Mouse (Mus musculus) kidney, postnatal 4 days (tissue): ENCODE data around the gene Ube4b.

ENCODE experiments used
- DNase-seq, 2 experiments: peaks; one replicate each; pipeline ENCODE4 v3.0.0; 2021; ENCODE audit warnings: mixed read lengths in 2 of 2

Ube4b gene

DNA sequence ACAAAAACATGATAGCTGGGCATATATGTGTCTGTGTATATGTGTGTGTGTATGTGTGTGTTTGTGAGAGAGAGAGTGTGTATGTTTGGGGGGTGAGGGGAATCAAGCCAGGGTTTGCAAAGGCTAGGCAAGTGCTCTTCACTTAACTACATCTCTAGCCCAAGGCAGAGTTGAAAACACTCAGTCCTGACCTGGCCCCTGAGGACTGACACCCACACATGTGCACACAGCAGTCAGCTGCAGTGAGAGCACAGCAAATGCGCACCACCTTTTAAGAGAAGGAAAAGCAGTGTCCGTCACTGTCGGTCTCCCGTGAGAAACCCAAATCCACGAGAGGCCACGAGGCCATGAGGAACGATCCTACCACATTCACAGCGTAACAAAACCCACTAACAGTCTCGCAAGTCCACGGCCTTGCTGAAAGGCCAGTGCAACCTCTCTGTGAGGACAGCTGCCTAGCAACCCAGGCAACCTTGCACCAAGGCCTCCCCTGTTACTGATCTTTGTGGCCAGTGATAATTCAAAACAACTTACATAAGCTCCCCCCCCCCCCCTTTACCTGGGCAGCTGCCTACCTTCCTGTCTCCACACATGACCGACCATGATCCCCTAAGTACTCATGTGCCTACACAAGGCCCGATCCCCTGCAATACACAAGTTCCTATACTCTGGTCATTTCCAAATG lies 33.1 kb downstream of the Ube4b start:
- no peak for DNase-seq

DNA sequence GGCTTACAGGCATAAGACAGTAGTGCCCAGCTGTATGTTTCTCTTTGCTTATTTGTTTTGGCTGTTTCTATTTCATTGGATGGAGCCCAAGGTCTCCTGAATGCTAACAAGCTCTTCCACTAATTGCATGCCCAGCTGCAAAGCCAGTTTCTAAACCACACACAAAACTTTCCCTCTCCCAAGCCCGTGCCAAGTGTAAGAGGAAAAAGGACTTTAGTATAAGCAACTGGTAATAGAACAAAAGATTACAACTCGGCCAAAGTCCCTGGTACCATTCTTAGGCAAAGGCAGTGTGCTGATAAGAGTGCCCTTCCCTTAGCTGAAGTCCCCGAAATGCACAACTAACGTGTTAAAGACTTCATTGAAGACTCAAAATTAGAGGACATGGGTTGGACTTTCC lies 34.2 kb downstream of the Ube4b start:
- DNase-seq = no peak

DNA sequence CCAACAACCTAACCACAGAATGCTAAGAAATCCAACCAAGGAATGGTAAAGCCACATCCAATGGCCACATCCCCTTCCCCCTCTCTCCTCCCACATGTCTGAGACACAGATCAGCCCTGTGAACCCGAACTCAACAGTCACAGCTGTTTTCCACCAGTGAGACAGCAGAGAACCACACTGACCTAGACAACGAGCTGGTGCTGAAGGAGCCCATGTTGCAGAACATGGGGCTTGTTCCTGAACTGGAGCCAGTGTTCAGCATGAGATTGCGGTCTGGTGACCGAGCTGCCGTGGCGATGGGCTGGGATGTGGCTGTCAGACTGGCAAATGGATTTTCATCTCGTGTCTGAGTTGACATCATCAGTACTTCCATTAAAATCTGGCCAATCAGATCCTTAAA lies 45.5 kb downstream of the Ube4b start:
- DNase-seq = peak in 1 of 2 experiments; percentile 49

DNA sequence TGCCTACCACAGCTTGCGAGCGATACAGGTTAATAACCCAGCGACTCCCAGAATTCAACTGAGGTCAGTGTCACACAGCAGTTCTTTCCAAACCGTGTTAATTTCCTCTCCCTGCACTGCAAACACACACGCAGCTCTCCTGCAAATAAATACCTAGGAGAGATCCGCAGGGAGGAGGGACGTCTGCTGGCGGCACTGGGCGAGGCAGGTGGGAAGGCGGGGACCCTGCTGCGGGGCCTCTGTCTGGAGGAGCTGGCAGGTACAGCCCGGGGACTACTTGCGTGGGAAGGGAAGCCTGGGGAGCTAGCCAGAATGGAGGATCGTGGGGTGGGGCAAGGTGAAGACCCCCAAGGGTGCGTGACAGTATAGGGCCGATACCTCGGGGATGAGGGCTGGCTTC lies 46.7 kb downstream of the Ube4b start:
- DNase-seq = no peak

DNA sequence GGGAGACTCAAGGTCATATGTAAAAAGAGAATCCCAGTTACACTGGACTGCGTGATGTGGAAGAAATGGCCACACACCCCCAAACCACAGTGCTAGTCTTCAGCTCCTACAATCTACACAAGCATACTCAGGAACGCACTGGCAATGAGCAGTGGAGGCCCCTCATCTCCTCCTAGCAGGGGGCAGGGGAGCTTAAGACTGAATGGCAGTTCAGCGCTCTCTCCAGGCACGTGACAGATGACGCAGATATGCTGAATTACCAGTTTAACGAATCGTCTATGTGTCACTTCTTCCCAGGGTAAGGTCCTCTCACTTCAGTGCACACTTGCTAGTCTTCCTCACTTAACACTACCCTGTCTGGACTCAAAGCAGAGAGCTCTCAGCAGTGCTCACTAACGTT lies 47.7 kb downstream of the Ube4b start:
- no peak for DNase-seq

DNA sequence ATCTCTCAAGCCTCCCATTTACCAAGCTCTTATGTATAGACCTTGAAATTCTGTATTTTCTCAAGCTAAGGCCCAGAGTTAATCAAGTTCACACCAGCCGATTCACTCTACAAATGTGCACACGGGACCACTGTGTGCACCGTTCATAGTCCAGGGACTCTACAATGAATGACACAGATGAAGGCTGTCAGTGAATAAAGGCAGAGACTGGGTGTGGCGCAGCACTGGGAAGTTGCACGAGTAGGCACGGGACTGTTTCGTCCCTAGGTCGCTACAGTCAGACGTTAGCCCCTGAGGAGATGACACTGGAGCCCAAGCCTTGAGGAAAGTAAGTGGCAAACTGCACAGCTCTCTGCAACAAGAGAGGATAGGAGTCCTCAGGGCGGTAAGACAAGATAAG lies 50.5 kb downstream of the Ube4b start:
- no peak for DNase-seq

DNA sequence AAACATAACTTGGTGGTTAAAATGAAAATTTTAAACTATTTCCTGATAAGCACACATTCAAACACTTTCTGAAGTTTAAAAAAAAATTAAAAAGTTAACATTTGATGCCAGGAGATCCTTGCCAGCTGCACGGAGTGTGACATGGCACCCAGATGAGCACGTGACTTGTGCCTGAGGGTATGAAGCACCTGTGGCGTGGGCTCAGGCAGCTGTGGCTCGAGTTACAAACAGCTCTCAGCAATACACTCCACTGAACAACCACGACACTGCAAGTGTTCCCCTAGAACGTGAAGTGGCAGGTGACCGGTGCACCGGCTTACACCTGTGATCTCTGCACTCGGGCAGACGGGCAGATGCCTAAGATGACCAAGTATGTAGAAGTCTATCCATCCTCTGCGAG lies 51.9 kb downstream of the Ube4b start:
- no peak for DNase-seq

DNA sequence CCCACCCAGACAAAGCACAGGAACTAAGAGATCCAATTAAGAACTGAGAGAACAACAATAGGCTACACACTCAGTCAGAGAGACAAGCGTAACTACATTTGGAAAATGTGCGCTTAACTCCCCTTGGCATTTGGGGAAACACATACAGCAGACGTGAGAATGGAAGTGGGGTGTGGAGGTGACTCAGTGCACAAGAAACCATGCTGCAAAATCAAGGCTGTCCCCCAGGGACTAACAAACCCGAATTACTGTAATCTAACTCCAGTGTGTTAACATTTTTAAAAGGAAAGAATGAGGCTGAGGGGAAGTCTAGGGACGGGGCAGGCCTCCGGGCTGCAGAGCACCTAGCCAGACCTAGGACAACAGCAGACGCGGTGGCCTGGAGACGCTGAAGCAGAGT lies 52.6 kb downstream of the Ube4b start:
- DNase-seq = no peak

DNA sequence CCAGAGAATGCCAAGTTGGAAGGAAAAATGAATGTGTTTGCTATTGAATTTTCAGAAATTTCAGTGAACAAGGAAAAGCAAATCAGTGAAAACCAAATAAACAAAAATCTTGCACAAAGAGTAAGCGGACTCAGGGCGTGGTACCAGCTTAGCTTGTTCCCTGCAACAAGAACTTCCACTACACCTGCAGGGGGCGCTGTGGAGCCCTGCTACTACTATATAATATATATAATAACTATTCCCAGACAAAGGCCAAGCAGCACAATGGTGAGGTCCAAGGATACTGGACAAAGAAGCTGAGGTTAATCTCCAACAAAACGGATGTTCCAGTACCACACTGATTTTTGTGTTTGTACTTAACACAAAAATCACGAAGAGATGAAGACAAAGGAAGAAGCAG lies 53.1 kb downstream of the Ube4b start:
- DNase-seq = peak; percentile 82 to 83

DNA sequence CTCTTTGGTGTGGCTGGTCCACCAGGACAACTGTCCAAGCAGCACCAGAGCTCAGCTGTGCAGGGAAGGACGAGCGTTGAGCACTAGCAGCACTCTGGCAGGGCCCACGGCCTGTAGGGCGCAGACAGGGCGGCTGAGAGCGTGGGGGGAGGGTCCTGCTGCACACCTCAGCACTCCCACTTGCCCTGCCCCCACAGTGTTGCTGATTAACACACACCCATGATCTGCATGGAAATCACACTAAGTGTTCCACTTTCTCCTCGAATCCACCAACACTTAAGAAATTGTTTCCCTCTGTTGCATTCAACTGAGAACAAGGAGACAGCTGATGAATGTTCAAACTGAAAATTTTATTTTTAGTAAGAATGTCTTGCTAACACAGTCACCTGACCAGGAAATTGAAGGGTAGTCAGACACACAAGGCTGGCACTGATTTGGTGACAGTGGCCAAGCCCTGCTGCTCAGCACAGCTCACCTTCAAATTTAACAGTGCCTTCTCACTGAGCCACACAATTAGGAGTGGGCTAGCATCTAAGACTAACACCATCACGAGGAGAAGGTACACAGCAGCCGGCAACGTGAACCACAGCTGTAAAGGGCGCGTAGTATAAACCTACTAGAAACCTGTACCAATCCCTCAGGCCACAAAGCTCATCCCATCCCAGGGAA lies 60.7 kb downstream of the Ube4b start:
- peak; percentile 66 to 79 for DNase-seq

DNA sequence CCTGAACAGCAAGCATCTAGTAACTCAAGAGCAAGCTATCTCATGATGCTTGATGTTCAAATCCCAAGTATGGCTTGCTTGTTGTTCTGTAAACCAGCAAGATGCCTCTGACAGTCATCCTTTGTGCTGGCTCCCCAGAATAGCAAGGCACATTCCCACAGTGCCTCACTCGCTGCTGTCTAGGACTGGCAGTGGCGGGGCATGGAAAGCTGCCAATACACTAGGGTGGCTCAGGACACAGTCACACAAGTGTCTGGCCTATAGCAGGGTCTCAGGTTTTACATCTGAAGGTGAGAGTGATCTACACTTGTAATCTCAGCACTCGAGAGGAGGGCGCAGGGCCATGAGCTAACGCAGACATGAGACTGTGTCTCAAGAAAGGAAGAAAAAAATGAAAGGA lies 61.7 kb downstream of the Ube4b start:
- DNase-seq = no peak

DNA sequence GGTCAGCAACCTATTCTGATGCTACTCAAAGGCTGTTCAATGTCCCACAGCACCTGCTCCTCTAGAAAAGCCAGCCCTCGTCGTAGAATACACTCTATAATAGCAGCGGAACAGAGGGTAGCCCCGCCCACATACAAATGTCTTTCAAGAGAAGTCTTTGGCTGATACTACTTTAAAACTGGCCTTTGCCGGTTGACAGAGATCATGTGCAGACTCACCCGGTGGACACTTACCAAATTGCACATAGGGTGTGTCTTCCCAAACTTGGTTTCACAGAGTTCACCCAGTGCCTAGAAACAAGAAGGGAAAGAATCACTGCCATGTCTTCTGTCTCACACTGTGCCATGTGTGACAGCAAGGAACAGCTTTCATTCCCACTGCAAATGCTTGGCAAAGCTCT lies 65.5 kb downstream of the Ube4b start:
- DNase-seq = no peak

DNA sequence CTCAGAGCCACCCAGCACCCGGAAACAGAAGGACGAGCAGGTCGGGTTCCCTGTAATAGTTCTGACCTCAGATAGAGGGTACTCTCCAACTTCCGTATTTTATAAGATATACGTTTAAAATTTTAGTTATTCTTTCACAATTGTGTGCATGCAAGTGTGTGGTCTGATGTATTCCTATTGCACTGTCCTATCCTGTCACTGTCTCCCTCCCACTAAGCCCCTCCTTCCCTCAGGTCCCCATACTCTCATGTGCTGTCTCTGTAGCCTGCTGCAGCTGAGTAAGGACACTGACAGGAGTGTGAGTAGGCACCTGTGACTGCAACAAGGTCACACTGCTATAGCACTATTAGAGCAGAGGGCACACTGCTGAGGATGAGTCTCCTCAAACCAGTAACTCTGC lies 65.9 kb downstream of the Ube4b start:
- no peak for DNase-seq

DNA sequence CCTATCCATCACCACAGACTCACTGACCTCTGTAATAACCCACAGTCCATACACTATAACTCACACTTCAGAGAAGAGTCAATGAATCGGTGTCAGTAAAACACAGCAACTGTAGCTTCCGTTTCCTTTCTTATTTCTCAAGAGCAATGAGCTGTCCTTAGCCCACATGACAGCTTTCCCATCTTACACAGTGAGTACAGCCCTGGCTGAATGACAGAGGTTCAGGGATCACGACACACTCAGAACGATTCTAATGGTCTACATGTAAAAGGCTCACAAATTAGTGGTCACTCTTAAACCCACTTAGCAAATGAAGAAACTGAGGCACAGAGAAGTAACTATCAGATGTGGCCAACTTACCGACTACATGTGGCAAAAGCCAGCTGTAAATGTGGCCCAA lies 68.6 kb downstream of the Ube4b start:
- DNase-seq = no peak

DNA sequence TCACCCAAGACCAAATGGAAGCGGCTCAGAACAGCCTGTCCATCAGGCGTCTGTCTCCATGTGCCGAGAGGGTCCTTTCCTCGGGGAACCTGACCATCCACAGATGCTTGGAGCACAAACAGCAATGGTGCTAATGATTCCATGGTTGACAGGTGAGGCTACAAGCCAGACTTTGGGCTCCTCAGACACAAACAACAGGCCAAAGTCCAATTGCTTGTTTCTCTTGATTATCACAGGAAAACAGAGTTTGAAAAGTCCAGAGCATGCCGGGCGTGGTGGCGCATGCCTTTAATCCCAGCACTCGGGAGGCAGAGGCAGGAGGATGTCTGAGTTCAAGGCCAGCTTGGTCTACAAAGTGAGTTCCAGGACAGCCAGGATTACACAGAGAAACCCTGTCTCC lies 71.9 kb downstream of the Ube4b start:
- DNase-seq = no peak

DNA sequence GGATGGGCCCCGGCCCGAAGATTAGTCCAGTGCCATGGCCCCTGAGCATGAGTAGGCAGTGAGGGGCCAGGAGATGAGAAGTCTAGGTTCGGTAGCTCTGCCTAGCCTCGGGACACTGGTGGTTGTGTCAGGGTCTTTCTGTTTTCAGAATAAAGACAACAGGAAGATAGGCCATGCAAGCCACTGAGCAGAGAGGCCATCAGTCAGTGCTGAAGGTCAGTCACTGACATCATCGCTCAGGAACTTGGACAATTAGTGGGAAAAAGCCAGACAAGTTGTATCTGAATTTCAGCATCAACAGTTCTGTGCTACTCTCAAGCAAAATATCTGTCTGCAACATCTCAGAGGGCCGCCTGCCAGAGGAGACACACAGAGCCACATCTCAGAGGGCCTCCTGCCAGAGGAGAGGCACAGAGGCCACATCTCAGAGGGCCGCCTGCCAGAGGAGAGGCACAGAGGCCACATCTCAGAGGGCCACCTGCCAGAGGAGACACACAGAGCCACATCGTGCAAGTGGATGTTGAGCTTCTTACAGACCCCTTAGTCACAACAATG lies 74.9 kb downstream of the Ube4b start:
- DNase-seq = no peak

DNA sequence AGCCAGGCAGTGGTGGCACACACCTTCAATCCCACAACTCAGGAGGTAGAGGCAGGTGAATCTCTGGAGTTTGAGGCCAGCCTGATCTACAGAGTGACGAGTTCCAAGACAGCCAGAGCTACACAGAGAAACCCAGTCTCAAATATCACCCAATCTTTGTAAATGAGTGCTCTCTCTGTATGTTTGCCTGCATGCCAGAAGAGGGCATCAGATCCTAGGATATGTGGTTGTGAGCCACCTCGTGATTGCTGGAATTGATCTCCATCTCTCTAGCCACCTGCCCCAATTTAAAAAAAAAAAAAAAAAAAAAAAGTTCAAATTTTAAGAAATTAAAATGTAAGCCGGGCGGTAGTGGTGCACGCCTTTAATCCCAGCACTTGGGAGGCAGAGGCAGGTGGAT lies 77.6 kb downstream of the Ube4b start:
- no peak for DNase-seq

DNA sequence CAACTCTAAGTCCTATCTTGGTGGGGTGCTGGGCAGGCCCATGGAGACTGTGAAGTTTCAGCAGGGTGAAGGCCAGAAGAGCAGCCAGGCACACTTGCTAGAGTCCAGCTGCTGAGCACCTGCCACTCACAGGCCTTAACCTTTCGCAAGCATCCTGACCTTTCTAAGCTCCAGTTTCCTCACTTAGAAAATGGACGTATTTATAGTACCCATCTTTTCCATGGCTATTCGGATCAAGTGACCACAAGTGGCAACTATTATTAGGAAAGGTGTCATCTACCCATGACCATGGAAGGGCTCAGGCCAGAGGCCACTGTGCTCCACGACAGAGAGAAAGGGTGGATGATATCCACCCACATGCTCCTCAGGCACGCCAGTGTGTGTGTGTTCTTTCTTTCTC lies 80.7 kb downstream of the Ube4b start:
- no peak for DNase-seq

DNA sequence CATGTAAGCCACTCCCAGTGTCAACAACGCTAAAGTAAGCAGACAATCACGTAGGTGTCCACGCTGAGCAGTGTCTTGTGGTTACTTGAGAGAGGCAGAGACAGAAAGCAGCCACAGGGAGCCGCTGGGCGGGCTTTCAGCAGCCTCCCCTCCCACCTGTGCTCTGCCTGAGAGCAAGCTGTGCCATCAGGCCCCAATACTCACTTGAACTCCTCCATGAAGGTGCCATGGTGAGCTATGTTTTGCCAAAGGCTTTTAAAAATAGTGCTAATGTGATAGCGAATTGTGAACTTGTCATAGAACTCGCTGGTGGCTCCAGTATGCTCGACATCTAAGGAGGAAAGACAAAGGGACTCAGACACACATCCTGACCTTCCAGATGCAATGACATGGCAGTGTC lies 82.2 kb downstream of the Ube4b start:
- no peak for DNase-seq

DNA sequence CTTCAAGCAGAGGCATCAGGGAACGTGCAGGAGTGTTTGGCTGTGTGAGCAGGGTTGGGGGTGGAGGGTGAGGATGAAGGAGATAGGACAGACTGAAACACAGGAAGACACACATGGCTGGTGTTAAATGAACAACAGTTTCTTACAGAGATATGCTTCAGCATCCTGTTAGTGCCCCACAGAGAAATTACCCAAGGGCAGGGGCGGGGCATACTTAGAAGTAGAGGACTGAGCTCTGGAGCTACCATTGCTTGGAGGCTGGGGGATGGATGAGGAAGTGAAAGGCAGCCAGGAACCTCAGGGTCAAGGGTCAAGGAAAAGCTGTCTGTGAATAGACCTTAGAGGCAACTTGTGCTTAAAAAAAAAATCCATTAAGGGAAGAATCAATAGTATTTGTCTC lies 85.9 kb downstream of the Ube4b start:
- DNase-seq = no peak

DNA sequence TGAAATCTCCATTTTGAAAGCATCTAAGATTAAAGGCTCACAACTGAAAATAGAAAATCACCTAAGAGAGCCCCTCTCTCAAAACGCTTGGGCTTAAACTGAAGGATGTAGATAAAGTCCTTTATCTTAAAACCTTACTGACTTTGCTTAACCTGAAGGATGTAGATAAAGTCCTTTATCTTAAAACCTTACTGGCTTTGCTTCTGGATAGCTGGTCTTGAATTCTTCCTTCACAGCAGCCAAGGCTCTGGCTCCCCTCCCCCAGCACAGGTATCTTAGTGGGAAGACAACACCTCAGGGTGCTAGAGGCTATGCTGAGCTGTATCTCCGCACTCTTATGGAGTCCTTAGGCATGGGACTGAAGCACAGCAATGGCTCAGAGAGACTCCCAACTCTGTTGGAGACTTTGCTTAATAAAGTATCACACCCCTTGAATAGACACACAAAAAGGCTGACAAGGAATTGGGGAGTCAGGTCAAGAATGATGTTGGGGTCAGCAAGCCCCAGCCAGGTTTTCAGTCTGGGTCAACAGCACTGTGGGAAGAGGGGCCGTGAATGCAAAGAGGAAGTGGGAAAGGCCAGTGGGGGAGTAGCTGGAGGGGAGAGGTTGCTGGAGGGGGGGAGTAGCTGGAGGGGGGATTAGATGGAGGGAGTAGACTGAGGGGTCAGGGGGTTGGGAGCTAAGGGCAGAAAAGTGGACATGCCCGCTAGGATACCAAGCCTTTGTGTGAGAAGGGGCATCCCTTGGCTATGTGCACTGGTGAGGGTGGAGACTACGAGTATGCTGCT lies 86.9 kb downstream of the Ube4b start:
- no peak for DNase-seq

DNA sequence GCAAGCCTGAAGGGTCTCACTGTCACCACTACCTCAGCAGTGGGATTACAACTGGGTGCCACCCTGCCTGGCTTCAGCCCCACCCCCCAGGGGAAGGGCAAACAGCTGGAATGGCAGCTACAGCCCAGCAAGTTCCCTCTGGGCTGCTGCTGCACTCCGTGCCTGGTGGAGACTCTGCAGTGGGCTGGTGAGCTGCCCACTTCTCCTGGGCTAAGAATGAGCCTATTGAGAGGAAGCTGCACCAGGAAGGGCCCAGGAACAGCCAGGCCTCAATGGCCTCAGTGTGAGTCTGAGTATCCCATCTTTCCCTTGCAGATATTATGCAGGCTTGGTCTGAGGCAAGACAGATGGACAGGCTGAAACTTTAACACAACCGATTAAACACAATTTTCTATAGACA lies 88.4 kb downstream of the Ube4b start:
- DNase-seq = no peak

DNA sequence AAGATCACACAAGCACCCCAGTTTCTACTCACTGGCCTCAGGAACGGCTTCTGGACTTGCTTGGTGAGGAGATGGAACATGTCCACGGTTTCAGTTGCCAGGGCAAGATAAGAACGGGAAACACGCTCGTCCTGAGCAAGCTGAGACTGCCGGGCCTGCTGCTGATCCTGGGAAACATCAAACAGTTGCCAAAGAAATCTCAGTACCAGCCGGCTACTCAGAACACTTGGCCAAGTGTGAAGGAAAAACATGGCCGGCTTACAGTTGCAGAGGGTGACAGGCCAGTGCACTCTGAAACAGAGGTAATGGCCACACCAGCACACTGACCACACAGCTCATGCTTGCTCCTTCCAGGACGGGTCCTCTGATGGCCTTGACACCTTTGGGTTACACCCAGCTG lies 89.2 kb downstream of the Ube4b start:
- no peak for DNase-seq

DNA sequence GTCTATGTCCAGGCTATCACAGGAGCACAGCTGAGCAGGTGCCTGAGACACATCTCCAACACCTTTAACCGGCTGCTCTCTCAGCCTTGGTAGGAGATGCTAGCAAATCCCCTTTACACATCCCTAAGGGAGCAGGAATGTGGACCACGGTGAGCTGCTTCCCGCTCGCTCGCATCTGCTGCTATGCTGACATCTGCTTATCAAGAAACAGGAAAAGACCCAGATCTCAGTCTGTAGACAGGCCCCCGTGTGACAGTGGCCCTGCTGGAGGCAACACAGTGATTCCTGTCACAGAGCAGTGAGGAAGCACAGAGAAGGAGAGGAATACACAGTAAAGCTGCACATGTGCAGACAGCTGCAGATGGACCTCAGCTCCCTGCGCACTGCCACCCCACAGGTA lies 90.2 kb downstream of the Ube4b start:
- DNase-seq = no peak
